Mouse (Mus musculus): ENCODE data around the gene Tcl1b4. TPM values are rescaled to one million over a fixed set of nuclear protein-coding genes. Genes with fewer than 3 reads are reported as not detected.
A peak's percentile ranks its signal among the peaks of the same experiment; 100 is the strongest.

Tcl1b4 gene
- polyA plus RNA-seq, 1 experiment from 2014 or later: not detected

GRCm38 (mm10) chr12:105235091-105235490 lies 33.3 kb downstream of the Tcl1b4 start:
- no peaks in the 10 kb centered on the region for H3K27me3 ChIP-seq (ENCODE audit: insufficient read depth, low read length)
- H3K4me2 ChIP-seq (replicated peaks; ENCODE audit: low read depth, low read length): no peak overlapping the region
- H3K9ac ChIP-seq (replicated peaks; ENCODE audit: low read length): no peak overlapping the region
- no peaks in the 10 kb centered on the region for H3K4me1 ChIP-seq (ENCODE audit: insufficient read depth, low read length)
- no peak for ATAC-seq (ENCODE audit: low FRiP score, low TSS enrichment)
- 70% methylated on average over 3 of the region's 3 CpGs for WGBS
- no peaks in the 10 kb centered on the region for H3K36me3 ChIP-seq (ENCODE audit: insufficient read depth, low read length)
- no peaks in the 10 kb centered on the region for H3K9me3 ChIP-seq (ENCODE audit: low read length)
- no peak overlapping the region for H3K4me3 ChIP-seq (ENCODE audit: low read length)
- H3K27ac ChIP-seq (ENCODE audit: low read length): no peak overlapping the region

DNA sequence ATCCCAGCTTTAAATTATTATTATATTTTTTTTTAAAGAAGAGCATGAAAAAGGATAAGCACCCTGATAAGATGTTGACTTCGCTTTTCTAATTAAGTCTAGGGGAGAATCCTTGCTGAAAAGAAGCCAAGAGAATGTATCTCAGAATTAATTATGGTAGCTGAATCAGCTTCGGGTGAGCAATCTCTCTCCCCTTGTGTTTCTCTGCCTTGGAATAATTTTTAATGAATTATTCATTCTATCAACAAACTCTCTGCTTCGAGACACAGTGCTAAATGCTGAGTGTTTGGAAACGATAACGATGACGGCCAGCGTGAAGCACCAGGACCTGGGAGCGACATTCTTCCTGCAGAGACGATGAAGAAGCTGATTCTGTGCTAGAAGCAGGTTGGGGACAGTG lies 37.3 kb downstream of the Tcl1b4 start:
- H3K27me3 ChIP-seq (ENCODE audit: insufficient read depth, low read length): no peaks in the 10 kb centered on the region
- H3K9me3 ChIP-seq (ENCODE audit: low read length): no peaks in the 10 kb centered on the region
- H3K36me3 ChIP-seq (ENCODE audit: insufficient read depth, low read length): no peaks in the 10 kb centered on the region
- H3K4me3 ChIP-seq (ENCODE audit: low read length): no peak overlapping the region
- WGBS: 83% methylated on average over 9 of the region's 9 CpGs
- ATAC-seq (ENCODE audit: low FRiP score, low TSS enrichment): no peak
- no peak overlapping the region for H3K27ac ChIP-seq (ENCODE audit: low read length)
- no peak overlapping the region for H3K4me2 ChIP-seq (replicated peaks; ENCODE audit: low read depth, low read length)
- H3K9ac ChIP-seq (replicated peaks; ENCODE audit: low read length): no peak overlapping the region
- no peaks in the 10 kb centered on the region for H3K4me1 ChIP-seq (ENCODE audit: insufficient read depth, low read length)

GRCm38 (mm10) chr12:105248763-105249233 lies 47.0 kb downstream of the Tcl1b4 start:
- H3K9ac ChIP-seq (replicated peaks; ENCODE audit: low read length): no peak overlapping the region
- WGBS: 2% methylated on average over 9 of the region's 9 CpGs
- no peaks in the 10 kb centered on the region for H3K36me3 ChIP-seq (ENCODE audit: insufficient read depth, low read length)
- H3K4me3 ChIP-seq (ENCODE audit: low read length): peak overlapping the region; percentile 9
- no peak overlapping the region for H3K27ac ChIP-seq (ENCODE audit: low read length)
- peak overlapping the region; percentile 46 for H3K4me2 ChIP-seq (replicated peaks; ENCODE audit: low read depth, low read length)
- peak; percentile 71; the same call in 1 of the 2 replicates for ATAC-seq (ENCODE audit: low FRiP score, low TSS enrichment)
- no peaks in the 10 kb centered on the region for H3K9me3 ChIP-seq (ENCODE audit: low read length)
- H3K27me3 ChIP-seq (ENCODE audit: insufficient read depth, low read length): no peaks in the 10 kb centered on the region
- H3K4me1 ChIP-seq (ENCODE audit: insufficient read depth, low read length): peaks cover 8% of the 10 kb centered on the region

- Histone ChIP-seq H3K9me3 (ENCODE audit: low read length) (no peaks in the 10 kb centered on the region), H3K36me3 (ENCODE audit: insufficient read depth, low read length) (no peaks in the 10 kb centered on the region), H3K9ac (replicated peaks; ENCODE audit: low read length) (no peak overlapping the region), H3K27me3 (ENCODE audit: insufficient read depth, low read length) (no peaks in the 10 kb centered on the region), H3K27ac (ENCODE audit: low read length) (no peak overlapping the region), H3K4me1 (ENCODE audit: insufficient read depth, low read length) (peaks cover 5% of the 10 kb centered on the region), H3K4me2 (replicated peaks; ENCODE audit: low read depth, low read length) (no peak overlapping the region), H3K4me3 (ENCODE audit: low read length) (no peak overlapping the region)
- ATAC-seq (ENCODE audit: low FRiP score, low TSS enrichment): no peak; the same call in 1 of the 2 replicates
- WGBS: 90% methylated on average over 3 of the region's 3 CpGs
Observed at GRCm38 (mm10) chr12:105253796-105254195, 52.0 kb downstream of the Tcl1b4 start.

Other genes with a start within 250 kb of the Tcl1b4 start
- 0.51 and 1.1 TPM in 2 replicates for gene Syne3, start 192.1 kb upstream of the Tcl1b4 start, polyA plus RNA-seq (2015; fragmentation: Nextera tagmentation; extraction: Ambion mirVana)
- gene Glrx5, start 169.3 kb upstream of the Tcl1b4 start, polyA plus RNA-seq (2015; fragmentation: Nextera tagmentation; extraction: Ambion mirVana): 162 and 174 TPM in 2 replicates
- gene Tcl1b2, start 55.9 kb upstream of the Tcl1b4 start, polyA plus RNA-seq (2015; fragmentation: Nextera tagmentation; extraction: Ambion mirVana): not detected in 2 replicates
- not detected in 2 replicates for gene Tcl1b1, start 42.3 kb upstream of the Tcl1b4 start, polyA plus RNA-seq (2015; fragmentation: Nextera tagmentation; extraction: Ambion mirVana)
- not detected in 2 replicates for gene Tcl1b5, start 25.6 kb upstream of the Tcl1b4 start, polyA plus RNA-seq (2015; fragmentation: Nextera tagmentation; extraction: Ambion mirVana)
- gene Tcl1b3, start 10.9 kb upstream of the Tcl1b4 start, polyA plus RNA-seq (2015; fragmentation: Nextera tagmentation; extraction: Ambion mirVana): not detected in 2 replicates
- gene Tcl1, start 20.8 kb downstream of the Tcl1b4 start, polyA plus RNA-seq (2015; fragmentation: Nextera tagmentation; extraction: Ambion mirVana): not detected in 2 replicates
- 0.05 TPM in 1 of 2 replicates, not detected in the other for gene Tunar, start 131.9 kb downstream of the Tcl1b4 start, polyA plus RNA-seq (2015; fragmentation: Nextera tagmentation; extraction: Ambion mirVana)

All from kidney, embryonic 16.5 days (tissue).